Mouse (Mus musculus) right cerebral cortex, adult 18-20 months (tissue): ENCODE results near the gene Tubb3.
A peak's percentile ranks its signal among the peaks of the same experiment; 100 is the strongest.
"Not testable (repeated sequence)": the region's sequence is repeated elsewhere in the genome, so short reads cannot be mapped to it uniquely, and the experiment has no call there.

ENCODE experiments used
- DNase-seq: peaks from one replicate; pipeline ENCODE4 v3.0.0; 2022; ENCODE audit warnings: mixed read lengths

Gene Tubb3

GRCm38 (mm10) chr8:123432381-123432780 lies 21.2 kb downstream of the Tubb3 start:
- no peak for DNase-seq

GRCm38 (mm10) chr8:123433241-123433974 lies 22.2 kb downstream of the Tubb3 start:
- not testable (repeated sequence) for DNase-seq

GRCm38 (mm10) chr8:123441788-123442187 lies 30.6 kb downstream of the Tubb3 start:
- DNase-seq, result no peak

- no peak for DNase-seq
Observed at GRCm38 (mm10) chr8:123442351-123442750, 31.1 kb downstream of the Tubb3 start.

- peak; percentile 91 for DNase-seq
Observed at GRCm38 (mm10) chr8:123442871-123443575, 31.8 kb downstream of the Tubb3 start.

- DNase-seq, result no peak
Observed at GRCm38 (mm10) chr8:123443576-123443921, 32.3 kb downstream of the Tubb3 start.

- no peak for DNase-seq
Observed at GRCm38 (mm10) chr8:123444131-123444530, 32.9 kb downstream of the Tubb3 start.

GRCm38 (mm10) chr8:123445981-123446380 lies 34.8 kb downstream of the Tubb3 start:
- no peak for DNase-seq

- DNase-seq, result no peak
Observed at GRCm38 (mm10) chr8:123446799-123447198, 35.6 kb downstream of the Tubb3 start.

- DNase-seq, result no peak
Observed at GRCm38 (mm10) chr8:123450783-123451182, 39.6 kb downstream of the Tubb3 start.

- DNase-seq, result not testable (repeated sequence)
Observed at GRCm38 (mm10) chr8:123451747-123452146, 40.5 kb downstream of the Tubb3 start.

- DNase-seq, result no peak
Observed at GRCm38 (mm10) chr8:123452149-123452548, 40.9 kb downstream of the Tubb3 start.

GRCm38 (mm10) chr8:123453291-123453690 lies 42.1 kb downstream of the Tubb3 start:
- no peak for DNase-seq

- DNase-seq, result no peak
Observed at GRCm38 (mm10) chr8:123453951-123454350, 42.7 kb downstream of the Tubb3 start.

- DNase-seq, result no peak
Observed at GRCm38 (mm10) chr8:123454559-123454958, 43.3 kb downstream of the Tubb3 start.

GRCm38 (mm10) chr8:123463651-123464050 lies 52.4 kb downstream of the Tubb3 start:
- DNase-seq, result no peak

- no peak for DNase-seq
Observed at GRCm38 (mm10) chr8:123467476-123467875, 56.3 kb downstream of the Tubb3 start.
